Mouse (Mus musculus) thymus, postnatal 4 days (tissue): ENCODE results near the gene Dnajb14.
A peak's percentile ranks its signal among the peaks of the same experiment; 100 is the strongest.
"Not testable (repeated sequence)": the region's sequence is repeated elsewhere in the genome, so short reads cannot be mapped to it uniquely, and the experiment has no call there.

Experiments used
- DNase-seq: peaks from one replicate; pipeline ENCODE4 v3.0.0; 2021

The Dnajb14 gene

DNA sequence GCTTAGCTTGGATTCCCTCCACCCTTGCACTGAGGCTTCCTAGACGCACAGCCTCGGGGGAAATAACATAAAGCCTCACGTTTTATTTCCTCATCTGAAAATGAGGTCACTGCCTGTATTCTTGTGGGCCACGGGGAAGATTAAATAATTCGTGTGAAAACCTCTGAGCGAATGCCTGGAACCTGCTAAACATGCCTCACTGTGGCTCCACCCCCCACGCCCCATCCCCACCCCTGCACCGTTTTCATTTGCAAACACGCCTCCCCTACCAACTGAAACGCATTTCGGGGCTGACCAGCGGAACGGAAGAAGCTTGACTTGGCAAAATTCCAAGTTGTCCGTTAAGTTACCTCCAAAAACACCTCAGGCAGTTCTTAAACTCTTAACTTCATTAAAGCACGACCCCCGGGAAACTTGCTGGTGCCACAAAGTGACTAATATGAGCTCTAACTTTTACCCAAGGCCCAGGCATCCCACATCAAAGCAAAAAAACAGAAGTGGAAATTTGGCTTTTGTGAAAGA is 88.1 kb downstream of the Dnajb14 start:
- DNase-seq = peak; percentile 47

DNA sequence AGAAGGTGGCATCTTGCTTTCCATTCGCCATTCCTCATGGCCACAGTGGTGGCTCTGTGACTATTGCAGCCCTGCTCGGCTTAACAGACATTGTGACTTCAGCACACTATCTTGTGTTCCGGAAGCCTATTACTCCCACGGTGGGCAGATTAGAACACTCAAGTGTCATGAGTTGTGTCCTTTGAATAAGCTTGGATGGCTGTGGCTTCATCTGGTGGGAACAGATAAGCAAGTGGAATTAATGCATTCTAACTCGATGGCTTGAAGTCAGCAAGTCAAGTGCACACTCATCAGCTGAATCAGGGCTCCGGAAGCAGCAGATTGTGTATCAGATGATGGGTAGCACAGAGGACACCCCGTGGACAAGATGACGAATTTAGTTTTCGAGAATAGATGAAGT is 90.4 kb downstream of the Dnajb14 start:
- no peak for DNase-seq

GRCm38 (mm10) chr3:137958352-137958751 is 90.9 kb downstream of the Dnajb14 start:
- no peak for DNase-seq

- DNase-seq = no peak
These were observed 92.0 kb downstream of the Dnajb14 start for GRCm38 (mm10) chr3:137959456-137959855.

- no peak for DNase-seq
These were observed 94.4 kb downstream of the Dnajb14 start for GRCm38 (mm10) chr3:137961736-137962385.

- DNase-seq = no peak
These were observed 96.0 kb downstream of the Dnajb14 start for GRCm38 (mm10) chr3:137963508-137963907.

GRCm38 (mm10) chr3:137964014-137964413 is 96.5 kb downstream of the Dnajb14 start:
- not testable (repeated sequence) for DNase-seq
